Mouse (Mus musculus): ENCODE measurements around the gene Mypn.

DNA sequence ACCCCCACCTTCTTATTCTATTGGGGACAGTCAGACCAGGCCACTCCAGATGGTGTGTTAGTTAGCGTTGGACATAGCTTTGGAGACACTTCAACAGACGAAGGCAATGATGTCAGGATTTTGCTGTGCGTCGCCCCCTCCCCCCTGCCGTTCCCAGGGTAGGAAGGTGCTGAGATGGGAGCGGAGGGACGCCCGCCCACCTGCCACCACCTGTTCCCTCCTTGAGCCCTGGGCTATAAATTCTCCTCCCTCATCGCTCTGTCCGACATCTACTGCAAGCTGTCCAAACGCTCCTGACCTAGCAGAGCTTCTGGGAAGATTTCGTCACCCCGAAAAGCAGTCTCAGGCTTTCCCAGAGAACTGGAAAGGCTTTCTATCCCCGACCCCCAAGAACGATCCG is 104.2 kb downstream of the Mypn start, which contains the start of gene Atoh7:
- TF ChIP-seq POLR2A (IDR thresholded peaks at IDR 0.05; ENCODE audit: insufficient read length, low read depth) (no peak), SRF (IDR thresholded peaks at IDR 0.05; ENCODE audit: control insufficient read depth, insufficient read length, low read depth) (no peak), MAX (IDR thresholded peaks at IDR 0.05; ENCODE audit: low read depth) (no peak), USF1 (IDR thresholded peaks at IDR 0.05; ENCODE audit: low read depth) (no peak), MYOD1 (IDR thresholded peaks at IDR 0.05; ENCODE audit: control insufficient read depth in 1 of 3, insufficient read length in 2 of 3, low read depth in 2 of 3) (no peak), TCF12 (IDR thresholded peaks at IDR 0.05; ENCODE audit: insufficient read depth, poor library complexity, severe bottlenecking) (no peak), CEBPB (IDR thresholded peaks at IDR 0.05; ENCODE audit: insufficient read depth, poor library complexity, severe bottlenecking) (no peak), REST (IDR thresholded peaks at IDR 0.05; ENCODE audit: insufficient read depth, insufficient read length) (no peak), E2F4 (IDR thresholded peaks at IDR 0.05; ENCODE audit: insufficient read depth) (no peak), MYOG (IDR thresholded peaks at IDR 0.05; ENCODE audit: control insufficient read depth in 1 of 3, insufficient read depth in 1 of 3, insufficient read length in 2 of 3, low read depth in 2 of 3) (no peak), POLR2AphosphoS2 (IDR thresholded peaks at IDR 0.05; ENCODE audit: insufficient read length, low read depth) (no peak), TCF3 (IDR thresholded peaks at IDR 0.05; ENCODE audit: insufficient read length, low read depth) (no peak)

Measured in myocyte (in vitro differentiated cells).